Mouse (Mus musculus): ENCODE measurements around the gene Abca7. TPM values are rescaled to one million over a fixed set of nuclear protein-coding genes. Genes with fewer than 3 reads are reported as not detected.

Abca7 gene
- polyA plus RNA-seq, 1 experiment from 2014 or later = 6.3 TPM

DNA sequence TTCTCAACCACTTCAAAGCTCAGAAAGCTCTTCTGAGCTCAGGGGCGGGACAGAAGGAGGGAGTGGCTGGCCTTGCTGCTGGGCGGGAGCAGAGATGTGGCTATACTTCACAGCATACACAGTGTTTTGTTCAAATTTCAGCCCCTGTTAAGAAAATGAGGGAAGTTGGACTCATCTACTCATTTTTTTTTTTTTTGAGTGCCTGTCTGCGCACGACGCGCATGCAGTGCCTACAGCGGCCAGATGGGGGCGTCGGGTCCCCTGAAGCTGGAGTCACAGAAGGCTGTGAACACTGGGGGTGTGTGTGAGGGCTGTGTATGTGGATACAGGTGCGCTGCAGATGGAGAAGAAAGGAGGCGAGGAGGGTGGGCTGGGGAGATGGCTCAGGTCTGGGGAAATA, 9.3 kb upstream of the Abca7 start:
- no peak for ATAC-seq (ENCODE audit: insufficient read depth, low FRiP score)
- 2% methylated on average over 11 of the region's 11 CpGs for WGBS
- H3K4me1 ChIP-seq (ENCODE audit: control insufficient read depth, insufficient read depth, low read length) = peaks cover 42% of the 10 kb centered on the region

DNA sequence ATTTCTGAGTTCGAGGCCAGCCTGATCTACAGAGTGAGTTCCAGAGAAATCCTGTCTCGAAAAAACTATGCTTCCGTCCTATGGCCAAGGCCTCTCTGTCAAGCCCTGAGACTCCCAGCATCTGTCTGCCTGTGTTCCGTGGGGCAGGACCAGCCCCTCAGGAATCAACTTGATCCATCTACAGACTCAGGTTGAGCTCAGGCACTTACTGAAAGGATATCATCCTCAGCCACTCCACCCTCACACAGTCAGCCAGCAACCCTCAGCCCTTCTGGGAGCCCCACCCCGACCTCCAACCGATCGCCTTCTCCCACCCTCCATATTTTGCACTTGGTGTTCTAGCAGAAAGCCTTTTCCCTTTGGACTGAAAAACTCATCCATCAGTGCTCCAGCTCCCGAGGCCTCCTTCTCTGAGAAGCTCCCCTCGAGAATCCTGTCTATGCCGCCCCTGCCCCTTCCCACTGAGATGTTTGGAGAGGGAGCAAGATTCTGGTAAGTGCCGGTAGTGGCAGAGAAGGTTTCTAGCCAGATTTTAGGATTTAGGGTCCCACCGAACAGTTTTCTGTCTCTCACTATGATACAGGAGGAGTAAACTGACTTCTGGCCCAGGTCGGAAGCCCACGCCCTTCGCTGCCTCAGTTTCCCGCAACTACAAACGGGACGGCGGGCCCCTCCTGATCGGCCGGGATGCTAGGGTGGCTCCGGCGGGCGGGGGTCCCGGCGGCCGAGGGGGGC, 8.4 kb upstream of the Abca7 start:
- peaks cover 19% of the 10 kb centered on the region for H3K36me3 ChIP-seq (ENCODE audit: control insufficient read depth, insufficient read depth, low read length)
- no peaks in the 10 kb centered on the region for H3K27me3 ChIP-seq (ENCODE audit: control insufficient read depth, insufficient read depth, low read length)
- peak overlapping the region; percentile 92 for H3K9ac ChIP-seq (ENCODE audit: low read length)
- H3K4me2 ChIP-seq (ENCODE audit: low read depth, low read length) = peak overlapping the region; percentile 90
- H3K9me3 ChIP-seq (replicated peaks; ENCODE audit: control insufficient read depth, low read length) = peaks cover 6% of the 10 kb centered on the region; the same call in 1 of the 2 replicates
- peak overlapping the region; percentile 64 for H3K4me3 ChIP-seq (replicated peaks; ENCODE audit: low read length)
- no peak for ATAC-seq (ENCODE audit: insufficient read depth, low FRiP score)
- WGBS = 11% methylated on average over 27 of the region's 27 CpGs
- H3K27ac ChIP-seq (ENCODE audit: low read length) = peak overlapping the region; percentile 98
- H3K4me1 ChIP-seq (ENCODE audit: control insufficient read depth, insufficient read depth, low read length) = peaks cover 36% of the 10 kb centered on the region

More for the DNA sequence above, 9.3 kb upstream of the Abca7 start:
- peak overlapping the region; percentile 92 for H3K9ac ChIP-seq (ENCODE audit: low read length)
- H3K4me3 ChIP-seq (replicated peaks; ENCODE audit: low read length) = peak overlapping the region; percentile 64; the same call in 1 of the 2 replicates
- H3K36me3 ChIP-seq (ENCODE audit: control insufficient read depth, insufficient read depth, low read length) = peaks cover 11% of the 10 kb centered on the region
- peak overlapping the region; percentile 90 for H3K4me2 ChIP-seq (ENCODE audit: low read depth, low read length)
- H3K9me3 ChIP-seq (replicated peaks; ENCODE audit: control insufficient read depth, low read length) = peaks cover 6% of the 10 kb centered on the region; the same call in 1 of the 2 replicates
- H3K27me3 ChIP-seq (ENCODE audit: control insufficient read depth, insufficient read depth, low read length) = no peaks in the 10 kb centered on the region
- H3K27ac ChIP-seq (ENCODE audit: low read length) = peak overlapping the region; percentile 98

DNA sequence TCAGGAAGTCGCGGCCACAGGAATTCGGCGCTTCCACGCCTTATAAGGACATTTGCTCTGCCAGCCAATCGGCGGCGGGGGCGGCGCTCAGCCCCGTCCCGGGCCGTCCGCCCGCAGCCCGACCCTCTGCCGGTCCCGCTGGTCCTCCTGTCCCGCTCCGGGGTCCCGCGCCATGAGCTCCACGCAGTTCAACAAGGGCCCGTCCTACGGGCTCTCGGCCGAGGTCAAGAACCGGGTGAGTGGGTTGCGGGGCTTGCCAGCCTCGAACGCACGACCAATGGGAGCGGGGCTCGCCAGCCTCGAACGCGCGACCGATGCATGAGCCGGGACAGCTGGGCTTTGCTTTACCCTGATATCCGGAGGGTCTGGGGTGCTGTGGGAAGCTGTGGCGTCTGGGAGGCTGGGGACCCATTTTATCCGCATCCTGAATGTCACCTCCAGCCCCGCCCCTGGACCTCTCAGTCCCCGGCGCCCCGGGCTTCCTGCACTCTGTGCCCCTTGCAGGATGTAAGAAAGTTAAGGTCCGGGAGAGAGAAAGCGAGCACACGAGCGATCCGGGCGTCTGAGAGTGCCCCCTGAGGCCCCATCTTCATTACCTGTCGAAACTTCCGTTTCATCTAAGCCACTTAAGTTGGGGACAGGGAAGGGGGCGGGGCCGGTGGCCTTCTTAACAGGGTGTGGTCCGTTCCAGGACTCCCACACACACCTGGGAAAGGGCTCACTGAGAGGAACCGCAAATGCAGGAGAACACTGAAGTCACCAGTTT, 7.6 kb upstream of the Abca7 start, which contains the start of gene Cnn2:
Cnn2 (plus strand) TSS at position 79 of the 766 bp plus-strand sequence.
- ATAC-seq (ENCODE audit: insufficient read depth, low FRiP score) = peak; percentile 16; the same call in 1 of the 2 replicates
- under 1% methylated on average over 59 of the region's 59 CpGs for WGBS
- H3K36me3 ChIP-seq (ENCODE audit: control insufficient read depth, insufficient read depth, low read length) = peaks cover 27% of the 10 kb centered on the region

DNA sequence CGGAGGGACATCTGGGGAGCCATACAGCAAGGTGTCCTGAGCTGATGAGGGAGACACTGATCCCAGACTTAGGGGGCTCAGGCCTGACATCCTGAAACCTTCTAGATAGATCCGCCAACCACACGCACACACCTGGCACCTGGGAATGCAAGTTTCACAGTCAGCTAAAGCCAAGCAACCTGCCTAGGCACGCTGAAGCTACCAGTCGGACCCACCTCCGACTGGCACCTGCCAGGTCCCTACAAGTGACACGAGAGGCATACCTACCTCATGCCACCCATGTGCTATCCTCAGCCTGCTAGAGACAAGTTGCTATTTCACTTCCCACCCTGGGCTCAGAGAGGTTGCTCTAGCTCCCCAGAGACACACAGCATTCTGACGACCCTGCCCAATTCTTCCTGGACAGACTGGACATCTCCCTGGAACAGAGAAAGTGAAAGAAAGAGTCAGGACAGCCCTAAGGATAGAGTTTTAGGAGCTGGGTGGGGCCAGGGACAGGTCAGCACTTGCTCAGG, 7.0 kb upstream of the Abca7 start:
- Histone ChIP-seq H3K27me3 (ENCODE audit: control insufficient read depth, insufficient read depth, low read length) (no peaks in the 10 kb centered on the region), H3K4me3 (replicated peaks; ENCODE audit: low read length) (peak overlapping the region; percentile 64), H3K4me2 (ENCODE audit: low read depth, low read length) (peak overlapping the region; percentile 90), H3K36me3 (ENCODE audit: control insufficient read depth, insufficient read depth, low read length) (peaks cover 27% of the 10 kb centered on the region), H3K9ac (ENCODE audit: low read length) (peak overlapping the region; percentile 92), H3K4me1 (ENCODE audit: control insufficient read depth, insufficient read depth, low read length) (peaks cover 31% of the 10 kb centered on the region), H3K27ac (ENCODE audit: low read length) (peak overlapping the region; percentile 98), H3K9me3 (replicated peaks; ENCODE audit: control insufficient read depth, low read length) (peaks cover 6% of the 10 kb centered on the region; the same call in 1 of the 2 replicates)
- WGBS = 30% methylated on average over 8 of the region's 8 CpGs
- no peak for ATAC-seq (ENCODE audit: insufficient read depth, low FRiP score)

More for the DNA sequence above, 7.6 kb upstream of the Abca7 start, which contains the start of gene Cnn2:
- H3K4me1 ChIP-seq (ENCODE audit: control insufficient read depth, insufficient read depth, low read length) = peaks cover 29% of the 10 kb centered on the region
- H3K27me3 ChIP-seq (ENCODE audit: control insufficient read depth, insufficient read depth, low read length) = no peaks in the 10 kb centered on the region
- peak within 1 kb of the TSS; percentile 98 for H3K27ac ChIP-seq (ENCODE audit: low read length)
- H3K4me3 ChIP-seq (replicated peaks; ENCODE audit: low read length) = peak within 1 kb of the TSS; percentile 64
- H3K9me3 ChIP-seq (replicated peaks; ENCODE audit: control insufficient read depth, low read length) = peaks cover 6% of the 10 kb centered on the region; the same call in 1 of the 2 replicates
- H3K4me2 ChIP-seq (ENCODE audit: low read depth, low read length) = peak within 1 kb of the TSS; percentile 90
- peak within 1 kb of the TSS; percentile 92 for H3K9ac ChIP-seq (ENCODE audit: low read length)

DNA sequence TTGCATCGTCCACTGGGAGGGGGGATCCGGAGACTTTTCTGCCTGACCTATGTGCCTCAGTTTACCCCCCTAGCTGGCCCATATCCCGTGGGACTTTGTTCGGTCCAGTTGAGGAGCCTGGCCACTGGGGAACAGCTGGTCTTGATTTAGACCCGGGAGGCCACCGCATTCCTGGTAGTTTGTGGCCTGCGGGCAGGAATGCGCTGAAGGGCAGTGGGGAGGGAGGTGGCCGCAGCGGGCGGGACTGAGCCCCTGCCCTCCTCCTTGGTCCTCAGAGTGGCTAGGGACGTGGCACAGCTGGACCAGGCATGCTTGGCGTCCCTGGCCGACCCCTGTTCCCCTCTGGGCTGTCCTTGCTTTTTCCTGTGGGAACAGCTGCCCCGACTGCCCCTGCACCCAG, 6.4 kb upstream of the Abca7 start:
- 21% methylated on average over 15 of the region's 15 CpGs for WGBS
- Histone ChIP-seq H3K27me3 (ENCODE audit: control insufficient read depth, insufficient read depth, low read length) (no peaks in the 10 kb centered on the region), H3K36me3 (ENCODE audit: control insufficient read depth, insufficient read depth, low read length) (peaks cover 27% of the 10 kb centered on the region), H3K4me2 (ENCODE audit: low read depth, low read length) (peak overlapping the region; percentile 90), H3K4me3 (replicated peaks; ENCODE audit: low read length) (peak overlapping the region; percentile 64), H3K9me3 (replicated peaks; ENCODE audit: control insufficient read depth, low read length) (peaks cover 6% of the 10 kb centered on the region; the same call in 1 of the 2 replicates), H3K9ac (ENCODE audit: low read length) (peak overlapping the region; percentile 92), H3K27ac (ENCODE audit: low read length) (peak overlapping the region; percentile 98), H3K4me1 (ENCODE audit: control insufficient read depth, insufficient read depth, low read length) (peaks cover 32% of the 10 kb centered on the region)
- no peak for ATAC-seq (ENCODE audit: insufficient read depth, low FRiP score)

DNA sequence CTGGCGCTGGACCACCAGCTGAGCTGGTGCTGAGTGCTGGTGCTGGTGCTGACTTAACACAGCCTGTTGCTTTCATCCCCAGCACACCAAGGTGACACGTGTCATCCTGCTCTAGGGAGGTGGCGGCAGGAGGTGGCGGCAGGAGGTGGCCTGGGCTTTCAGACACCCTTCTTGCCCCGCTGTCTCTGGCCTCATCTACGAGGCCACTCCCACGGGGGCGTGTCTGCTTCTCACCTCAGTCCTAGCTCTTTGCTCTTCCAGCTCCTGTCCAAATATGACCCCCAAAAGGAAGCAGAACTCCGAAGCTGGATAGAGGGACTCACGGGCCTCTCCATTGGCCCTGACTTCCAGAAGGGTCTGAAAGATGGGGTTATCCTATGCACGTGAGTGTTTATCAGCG, 5.2 kb upstream of the Abca7 start:
- no peak overlapping the region for H3K27ac ChIP-seq (ENCODE audit: low read length)
- H3K36me3 ChIP-seq (ENCODE audit: control insufficient read depth, insufficient read depth, low read length) = peaks cover 27% of the 10 kb centered on the region
- peak overlapping the region; percentile 35 for H3K4me3 ChIP-seq (replicated peaks; ENCODE audit: low read length)
- peaks cover 6% of the 10 kb centered on the region; the same call in 1 of the 2 replicates for H3K9me3 ChIP-seq (replicated peaks; ENCODE audit: control insufficient read depth, low read length)
- peaks cover 26% of the 10 kb centered on the region for H3K4me1 ChIP-seq (ENCODE audit: control insufficient read depth, insufficient read depth, low read length)
- WGBS = 60% methylated on average over 12 of the region's 12 CpGs
- peak overlapping the region; percentile 43; the same call in 1 of the 2 replicates for H3K9ac ChIP-seq (ENCODE audit: low read length)
- H3K27me3 ChIP-seq (ENCODE audit: control insufficient read depth, insufficient read depth, low read length) = no peaks in the 10 kb centered on the region
- peak overlapping the region; percentile 90 for H3K4me2 ChIP-seq (ENCODE audit: low read depth, low read length)
- ATAC-seq (ENCODE audit: insufficient read depth, low FRiP score) = no peak

DNA sequence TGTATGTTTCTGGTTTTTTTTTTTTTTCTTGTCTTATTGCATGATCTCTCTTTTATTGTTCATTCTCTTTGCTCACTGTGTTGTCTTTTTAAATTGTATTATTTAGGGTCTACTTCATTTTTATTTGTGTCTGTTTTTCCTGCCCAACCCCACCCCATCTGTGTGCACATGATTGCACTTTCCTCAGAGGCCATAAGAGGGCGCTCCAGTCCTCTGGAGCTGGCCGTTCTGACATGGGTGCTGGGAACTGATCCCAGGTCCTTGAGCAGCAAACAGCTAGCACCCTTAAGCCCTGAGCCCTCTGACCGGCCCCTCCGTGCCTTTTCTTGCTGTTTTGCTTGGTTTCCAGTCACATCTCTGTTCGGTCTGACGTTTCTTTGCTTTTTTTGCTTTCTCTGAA, 4.7 kb upstream of the Abca7 start:
- Histone ChIP-seq H3K9me3 (replicated peaks; ENCODE audit: control insufficient read depth, low read length) (peaks cover 6% of the 10 kb centered on the region; the same call in 1 of the 2 replicates), H3K4me1 (ENCODE audit: control insufficient read depth, insufficient read depth, low read length) (peaks cover 21% of the 10 kb centered on the region), H3K27me3 (ENCODE audit: control insufficient read depth, insufficient read depth, low read length) (no peaks in the 10 kb centered on the region), H3K36me3 (ENCODE audit: control insufficient read depth, insufficient read depth, low read length) (peaks cover 27% of the 10 kb centered on the region), H3K4me3 (replicated peaks; ENCODE audit: low read length) (peak overlapping the region; percentile 35; the same call in 1 of the 2 replicates), H3K9ac (ENCODE audit: low read length) (peak overlapping the region; percentile 43; the same call in 1 of the 2 replicates), H3K27ac (ENCODE audit: low read length) (no peak overlapping the region), H3K4me2 (ENCODE audit: low read depth, low read length) (peak overlapping the region; percentile 90)
- ATAC-seq (ENCODE audit: insufficient read depth, low FRiP score) = no peak
- 85% methylated on average over 6 of the region's 6 CpGs for WGBS

DNA sequence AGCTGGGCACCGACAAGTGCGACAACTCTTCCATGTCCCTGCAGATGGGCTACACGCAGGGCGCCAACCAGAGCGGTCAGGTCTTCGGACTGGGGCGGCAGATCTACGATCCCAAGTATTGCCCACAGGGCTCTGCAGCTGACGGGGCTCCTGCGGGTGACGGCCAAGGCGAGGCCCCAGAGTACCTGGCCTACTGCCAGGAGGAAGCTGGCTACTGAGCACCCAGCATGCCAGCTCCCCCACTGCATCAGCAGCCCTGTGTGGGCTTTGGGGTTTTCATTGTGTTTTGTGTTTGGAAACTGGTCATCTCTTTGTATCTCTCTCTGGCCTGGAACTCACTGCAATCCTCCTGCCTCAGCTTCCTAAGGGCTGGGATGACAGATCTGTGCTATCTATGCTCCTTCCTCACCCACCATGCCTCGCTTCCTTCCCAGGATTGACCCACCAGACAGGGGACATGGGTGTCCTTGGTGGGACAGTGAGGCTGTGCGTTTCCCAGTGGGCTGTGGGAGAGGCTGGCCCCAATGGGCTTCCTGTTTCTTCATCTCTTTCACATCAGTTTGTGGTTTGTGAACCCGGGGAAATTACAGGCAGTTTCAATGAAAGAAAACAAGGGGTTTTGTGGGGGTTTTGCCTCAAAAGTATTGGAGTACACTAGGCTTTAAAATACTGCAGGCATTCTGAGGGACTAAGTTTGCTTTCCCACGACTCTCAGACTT, 1.7 kb upstream of the Abca7 start:
- H3K36me3 ChIP-seq (ENCODE audit: control insufficient read depth, insufficient read depth, low read length) = peaks cover 27% of the 10 kb centered on the region
- peaks cover 17% of the 10 kb centered on the region for H3K4me1 ChIP-seq (ENCODE audit: control insufficient read depth, insufficient read depth, low read length)

More for the DNA sequence above, 1.7 kb upstream of the Abca7 start:
- H3K27me3 ChIP-seq (ENCODE audit: control insufficient read depth, insufficient read depth, low read length) = no peaks in the 10 kb centered on the region
- no peak overlapping the region for H3K4me2 ChIP-seq (ENCODE audit: low read depth, low read length)
- no peak overlapping the region for H3K27ac ChIP-seq (ENCODE audit: low read length)
- H3K4me3 ChIP-seq (replicated peaks; ENCODE audit: low read length) = no peak overlapping the region
- no peak for ATAC-seq (ENCODE audit: insufficient read depth, low FRiP score)
- peaks cover 6% of the 10 kb centered on the region; the same call in 1 of the 2 replicates for H3K9me3 ChIP-seq (replicated peaks; ENCODE audit: control insufficient read depth, low read length)
- 80% methylated on average over 16 of the region's 16 CpGs for WGBS
- H3K9ac ChIP-seq (ENCODE audit: low read length) = no peak overlapping the region
